Mouse (Mus musculus) ES-Bruce4 (cell line): ENCODE measurements around the gene Relb.

ENCODE experiments used
- CTCF ChIP-seq: IDR thresholded peaks from one replicate; pipeline ENCODE4 v1.8.1; 2011; ENCODE audit warnings: low read depth, low read length
- POLR2A ChIP-seq: IDR thresholded peaks from one replicate; pipeline ENCODE4 v1.8.1; 2011; ENCODE audit warnings: low read length; ENCODE audit not compliant: insufficient read depth

- TF ChIP-seq CTCF (no peak), POLR2A (no peak)
These were observed 5.8 kb downstream of the Relb start for GRCm38 (mm10) chr7:19623433-19623832.
